Mouse (Mus musculus): ENCODE results near the gene Stub1. TPM values are rescaled to one million over a fixed set of nuclear protein-coding genes. Genes with fewer than 3 reads are reported as not detected.
A peak's percentile ranks its signal among the peaks of the same experiment; 100 is the strongest.

The Stub1 gene
- polyA plus RNA-seq, 1 experiment = 196 TPM

DNA sequence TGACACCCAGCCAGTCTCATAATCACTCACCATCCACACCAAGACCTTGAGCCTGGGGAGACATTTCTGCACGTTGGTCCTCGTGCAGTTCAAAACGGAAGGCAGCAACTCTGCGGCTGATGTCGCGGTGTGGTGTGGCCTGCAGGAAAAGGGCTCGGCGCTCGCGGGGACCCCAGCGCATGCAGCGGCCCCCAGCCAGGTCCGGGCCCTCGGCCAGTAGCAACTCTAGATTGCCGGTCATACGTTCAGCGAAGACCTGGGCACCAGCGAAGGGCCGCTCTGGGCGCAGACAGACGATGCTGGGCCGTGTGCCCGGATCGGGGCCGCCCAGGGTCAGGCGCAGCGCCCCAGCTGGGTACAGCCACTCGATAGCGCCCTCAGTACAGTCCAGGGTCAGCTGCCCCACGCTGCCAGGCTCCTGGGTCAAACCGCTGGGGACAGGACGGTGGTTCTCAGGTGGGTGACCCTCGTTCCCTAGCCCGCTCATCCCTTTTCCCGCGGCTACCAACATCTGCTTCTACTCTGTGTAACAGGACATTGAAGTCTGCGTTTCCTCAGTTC is 36.9 kb downstream of the Stub1 start:
- Histone ChIP-seq H3ac (ENCODE audit: control insufficient read depth, insufficient read length) (peak overlapping the region; percentile 11), H3K79me2 (ENCODE audit: control insufficient read depth, insufficient read depth) (no peaks in the 10 kb centered on the region), H3K4me3 (peak overlapping the region; percentile 47), H3K36me3 (ENCODE audit: control insufficient read depth, insufficient read depth) (no peaks in the 10 kb centered on the region), H3K4me2 (ENCODE audit: low read depth) (peak overlapping the region; percentile 93), H3K27me3 (ENCODE audit: control insufficient read depth, insufficient read depth, insufficient read length) (no peaks in the 10 kb centered on the region)
- TF ChIP-seq SRF (IDR thresholded peaks at IDR 0.05; ENCODE audit: control insufficient read depth, insufficient read length, low read depth) (no peak), POLR2A (IDR thresholded peaks at IDR 0.05; ENCODE audit: insufficient read length, low read depth) (no peak), MAX (IDR thresholded peaks at IDR 0.05; ENCODE audit: low read depth) (no peak), E2F4 (IDR thresholded peaks at IDR 0.05; ENCODE audit: insufficient read depth) (no peak), CEBPB (IDR thresholded peaks at IDR 0.05; ENCODE audit: insufficient read depth, poor library complexity, severe bottlenecking) (no peak)

DNA sequence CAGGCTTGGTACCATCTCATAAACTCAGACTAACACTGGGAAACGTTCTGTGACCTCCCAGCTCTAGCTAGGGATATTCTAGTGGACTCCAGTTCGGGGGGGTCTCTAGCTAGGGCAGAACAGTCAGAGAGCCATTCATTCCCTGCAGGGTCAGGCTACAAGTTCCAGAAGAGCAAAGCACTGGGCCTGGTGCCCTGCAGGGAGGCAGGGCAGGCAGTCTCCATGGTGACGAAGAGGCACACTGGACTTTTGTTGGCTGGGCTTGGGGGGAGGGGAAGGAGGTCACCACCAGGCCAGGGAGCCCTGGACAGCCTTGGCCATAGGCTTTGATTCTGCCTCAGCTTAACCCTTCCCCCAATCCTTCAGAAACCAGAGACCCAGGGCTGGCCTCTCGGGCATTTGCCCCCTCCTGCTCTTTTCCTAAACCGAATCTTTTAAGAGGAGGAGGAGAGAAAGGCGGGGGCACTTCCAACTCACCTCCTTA is 37.6 kb downstream of the Stub1 start, which contains the start of gene AC134908.4:
Gene AC134908.4 (minus strand): TSS at position 51 of the 484 bp plus-strand sequence.
- no peak for TF ChIP-seq E2F4 (IDR thresholded peaks at IDR 0.05; ENCODE audit: insufficient read depth)
- TF ChIP-seq SRF (IDR thresholded peaks at IDR 0.05; ENCODE audit: control insufficient read depth, insufficient read length, low read depth) = no peak
- TF ChIP-seq REST (IDR thresholded peaks at IDR 0.05; ENCODE audit: insufficient read depth, insufficient read length) = no peak
- no peak for TF ChIP-seq POLR2A (IDR thresholded peaks at IDR 0.05; ENCODE audit: insufficient read length, low read depth)
- Histone ChIP-seq H3ac (ENCODE audit: control insufficient read depth, insufficient read length) (peak within 1 kb of the TSS; percentile 11), H3K36me3 (ENCODE audit: control insufficient read depth, insufficient read depth) (no peaks in the 10 kb centered on the region), H3K4me3 (peak within 1 kb of the TSS; percentile 47), H3K4me2 (ENCODE audit: low read depth) (peak within 1 kb of the TSS; percentile 93), H3K27me3 (ENCODE audit: control insufficient read depth, insufficient read depth, insufficient read length) (no peaks in the 10 kb centered on the region), H3K79me2 (ENCODE audit: control insufficient read depth, insufficient read depth) (no peaks in the 10 kb centered on the region)

- H3K36me3 ChIP-seq (ENCODE audit: control insufficient read depth, insufficient read depth) = no peaks in the 10 kb centered on the region
- H3K4me2 ChIP-seq (ENCODE audit: low read depth) = no peak overlapping the region
- no peaks in the 10 kb centered on the region for H3K79me2 ChIP-seq (ENCODE audit: control insufficient read depth, insufficient read depth)
- TF ChIP-seq SRF (IDR thresholded peaks at IDR 0.05; ENCODE audit: control insufficient read depth, insufficient read length, low read depth) (no peak), CEBPB (IDR thresholded peaks at IDR 0.05; ENCODE audit: insufficient read depth, poor library complexity, severe bottlenecking) (no peak), MYOG (IDR thresholded peaks at IDR 0.05; ENCODE audit: control insufficient read depth in 1 of 3, insufficient read depth in 1 of 3, insufficient read length in 2 of 3, low read depth in 2 of 3) (no peak), MYOD1 (IDR thresholded peaks at IDR 0.05; ENCODE audit: control insufficient read depth in 1 of 3, insufficient read length in 2 of 3, low read depth in 2 of 3) (no peak), POLR2A (IDR thresholded peaks at IDR 0.05; ENCODE audit: insufficient read length, low read depth) (no peak), E2F4 (IDR thresholded peaks at IDR 0.05; ENCODE audit: insufficient read depth) (no peak), REST (IDR thresholded peaks at IDR 0.05; ENCODE audit: insufficient read depth, insufficient read length) (no peak), TCF12 (IDR thresholded peaks at IDR 0.05; ENCODE audit: insufficient read depth, poor library complexity, severe bottlenecking) (no peak), TCF3 (IDR thresholded peaks at IDR 0.05; ENCODE audit: insufficient read length, low read depth) (no peak), POLR2AphosphoS2 (IDR thresholded peaks at IDR 0.05; ENCODE audit: insufficient read length, low read depth) (no peak), USF1 (IDR thresholded peaks at IDR 0.05; ENCODE audit: low read depth) (no peak), MAX (IDR thresholded peaks at IDR 0.05; ENCODE audit: low read depth) (no peak)
- peak overlapping the region; percentile 47 for H3K4me3 ChIP-seq
- H3K27me3 ChIP-seq (ENCODE audit: control insufficient read depth, insufficient read depth, insufficient read length) = no peaks in the 10 kb centered on the region
- H3ac ChIP-seq (ENCODE audit: control insufficient read depth, insufficient read length) = no peak overlapping the region
These were observed 38.2 kb downstream of the Stub1 start for GRCm38 (mm10) chr17:25794998-25795397.

DNA sequence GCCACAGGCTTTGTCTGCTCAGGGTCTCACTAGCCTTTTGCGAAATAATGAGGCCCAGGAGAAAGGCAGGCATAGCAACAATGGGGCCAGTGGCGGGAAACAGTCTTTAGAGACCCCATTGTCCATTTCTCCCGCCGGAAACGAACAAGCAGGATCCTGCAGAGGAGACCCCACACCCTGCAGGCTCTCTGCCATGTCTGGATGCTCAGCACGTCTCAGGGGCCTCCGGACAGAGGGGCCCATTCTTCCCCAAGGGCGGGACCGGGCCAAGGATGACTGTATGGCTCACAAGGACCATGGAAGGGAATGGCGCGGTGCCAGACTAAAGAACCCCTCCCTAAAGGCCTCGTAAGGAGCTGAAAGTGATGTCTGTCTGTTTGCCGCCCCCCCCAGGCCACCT is 39.0 kb downstream of the Stub1 start:
- Histone ChIP-seq H3K4me2 (ENCODE audit: low read depth) (no peak overlapping the region), H3K27me3 (ENCODE audit: control insufficient read depth, insufficient read depth, insufficient read length) (no peaks in the 10 kb centered on the region), H3K4me3 (no peak overlapping the region), H3K36me3 (ENCODE audit: control insufficient read depth, insufficient read depth) (no peaks in the 10 kb centered on the region), H3K79me2 (ENCODE audit: control insufficient read depth, insufficient read depth) (no peaks in the 10 kb centered on the region), H3ac (ENCODE audit: control insufficient read depth, insufficient read length) (no peak overlapping the region)
- TF ChIP-seq POLR2A (IDR thresholded peaks at IDR 0.05; ENCODE audit: insufficient read length, low read depth) = no peak
- no peak for TF ChIP-seq SRF (IDR thresholded peaks at IDR 0.05; ENCODE audit: control insufficient read depth, insufficient read length, low read depth)
- TF ChIP-seq POLR2AphosphoS2 (IDR thresholded peaks at IDR 0.05; ENCODE audit: insufficient read length, low read depth) = no peak
- TF ChIP-seq MYOG (IDR thresholded peaks at IDR 0.05; ENCODE audit: control insufficient read depth in 1 of 3, insufficient read depth in 1 of 3, insufficient read length in 2 of 3, low read depth in 2 of 3) = no peak
- no peak for TF ChIP-seq REST (IDR thresholded peaks at IDR 0.05; ENCODE audit: insufficient read depth, insufficient read length)
- TF ChIP-seq MAX (IDR thresholded peaks at IDR 0.05; ENCODE audit: low read depth) = no peak
- no peak for TF ChIP-seq USF1 (IDR thresholded peaks at IDR 0.05; ENCODE audit: low read depth)
- no peak for TF ChIP-seq E2F4 (IDR thresholded peaks at IDR 0.05; ENCODE audit: insufficient read depth)

DNA sequence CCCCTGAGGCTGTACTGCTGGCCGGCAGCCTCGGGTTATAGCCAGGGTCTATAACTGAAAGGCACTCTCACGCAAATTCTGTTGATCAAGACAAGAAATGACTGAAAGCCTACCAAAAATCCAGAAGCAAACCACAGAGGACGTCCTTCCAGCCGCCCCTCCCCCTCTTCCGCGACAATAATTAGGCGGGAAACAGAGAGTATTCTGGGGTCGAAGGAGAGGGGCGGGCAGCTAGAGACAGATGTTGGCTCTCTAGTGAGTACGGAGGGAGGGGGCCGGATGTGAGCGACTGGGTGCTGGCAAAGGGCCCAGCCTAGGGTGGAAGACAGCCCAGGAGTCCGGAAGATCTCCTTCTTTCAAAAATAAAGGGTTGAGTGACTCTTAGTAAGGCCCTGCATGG is 40.6 kb downstream of the Stub1 start, which contains the start of gene Fam173a:
Gene Fam173a (minus strand): TSS at position 287 of the 400 bp plus-strand sequence.
- Histone ChIP-seq H3K4me2 (ENCODE audit: low read depth) (peak within 1 kb of the TSS; percentile 90), H3ac (ENCODE audit: control insufficient read depth, insufficient read length) (peak within 1 kb of the TSS; percentile 19), H3K79me2 (ENCODE audit: control insufficient read depth, insufficient read depth) (no peaks in the 10 kb centered on the region), H3K36me3 (ENCODE audit: control insufficient read depth, insufficient read depth) (no peaks in the 10 kb centered on the region), H3K4me3 (peak within 1 kb of the TSS; percentile 65), H3K27me3 (ENCODE audit: control insufficient read depth, insufficient read depth, insufficient read length) (no peaks in the 10 kb centered on the region)
- TF ChIP-seq POLR2A (IDR thresholded peaks at IDR 0.05; ENCODE audit: insufficient read length, low read depth) (no peak), MYOD1 (IDR thresholded peaks at IDR 0.05; ENCODE audit: control insufficient read depth in 1 of 3, insufficient read length in 2 of 3, low read depth in 2 of 3) (no peak), SRF (IDR thresholded peaks at IDR 0.05; ENCODE audit: control insufficient read depth, insufficient read length, low read depth) (no peak), MYOG (IDR thresholded peaks at IDR 0.05; ENCODE audit: control insufficient read depth in 1 of 3, insufficient read depth in 1 of 3, insufficient read length in 2 of 3, low read depth in 2 of 3) (no peak), E2F4 (IDR thresholded peaks at IDR 0.05; ENCODE audit: insufficient read depth) (no peak), CEBPB (IDR thresholded peaks at IDR 0.05; ENCODE audit: insufficient read depth, poor library complexity, severe bottlenecking) (no peak), POLR2AphosphoS2 (IDR thresholded peaks at IDR 0.05; ENCODE audit: insufficient read length, low read depth) (no peak)
